Mouse (Mus musculus) kidney, adult 2 months (tissue): ENCODE data around the gene Mab21l3.

Experiments used
- CTCF ChIP-seq: fragments of 200-500 bp; conservative IDR thresholded peaks from 2 replicates; pipeline ENCODE4 v1.5.1; 2011; ENCODE audit warnings: low read depth, mild to moderate bottlenecking, control low read depth, low read length, moderate library complexity, mixed read lengths; ENCODE audit not compliant: insufficient read depth, insufficient read length
- POLR2A ChIP-seq: fragments of 200-500 bp; IDR thresholded peaks from one replicate; pipeline ENCODE4 v1.6.1; 2011; ENCODE audit warnings: low read depth, low read length, control low read depth

DNA sequence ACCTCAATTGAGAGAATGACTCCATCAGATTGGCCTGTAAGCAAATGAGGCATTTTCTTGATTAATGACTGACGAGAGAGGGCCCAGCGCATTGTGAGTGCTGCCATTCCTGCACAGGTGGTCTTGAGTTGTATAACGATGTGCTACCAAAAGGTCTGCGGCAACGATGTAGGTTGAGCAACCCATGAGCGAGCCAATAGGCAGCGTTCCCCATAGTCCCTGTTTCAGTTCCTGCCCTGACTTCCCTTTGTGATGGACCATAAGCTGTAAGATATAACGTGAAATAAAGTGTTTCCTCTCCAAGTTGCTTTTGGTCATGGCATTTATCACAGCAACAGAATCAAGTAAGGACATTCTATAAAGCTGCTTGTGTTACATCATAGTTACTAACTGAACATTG lies 73.0 kb downstream of the Mab21l3 start:
- TF ChIP-seq CTCF (no peak), POLR2A (no peak)
